Mouse (Mus musculus): ENCODE measurements around the gene Zfyve19. TPM values are rescaled to one million over a fixed set of nuclear protein-coding genes. Genes with fewer than 3 reads are reported as not detected.

The Zfyve19 gene
- polyA plus RNA-seq, 1 experiment from 2014 or later = 52.5 TPM

DNA sequence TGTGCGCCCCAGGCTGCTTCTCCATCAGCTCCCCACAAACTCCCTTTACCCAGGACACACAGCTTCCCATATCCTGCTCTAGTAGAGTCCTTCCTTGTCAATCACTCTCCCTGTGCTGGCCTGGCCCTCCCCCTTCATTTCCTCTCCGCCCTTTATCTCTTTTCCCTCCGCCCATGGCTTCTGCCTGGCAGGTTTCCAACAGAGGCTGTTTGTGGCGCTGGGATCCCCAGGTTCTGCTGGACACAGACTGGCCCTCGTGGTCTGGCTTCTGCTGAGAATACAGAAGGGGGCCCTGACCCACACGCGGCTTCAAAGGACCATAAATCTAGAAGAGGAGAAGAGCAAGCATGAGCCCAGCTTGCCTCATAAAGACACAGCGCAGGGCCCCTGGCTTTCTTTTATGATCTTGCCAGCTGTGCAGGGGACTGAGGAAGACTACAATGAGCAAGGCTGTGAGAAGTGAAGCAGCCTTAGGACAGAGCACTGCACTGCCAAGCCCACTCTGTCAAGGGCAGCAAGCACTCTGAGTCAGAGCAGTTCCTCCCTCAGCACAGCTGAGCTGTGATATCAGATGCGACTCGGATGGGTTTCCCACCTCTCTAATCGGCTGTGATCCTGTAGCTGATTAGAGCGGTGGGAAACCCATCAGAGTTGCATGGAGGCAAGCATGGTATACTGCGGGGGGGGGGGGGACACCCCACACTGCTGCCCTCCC lies 35.4 kb upstream of the Zfyve19 start:
- 13% methylated on average over 13 of the region's 13 CpGs for WGBS
- Histone ChIP-seq H3K4me2 (no peak overlapping the region), H3K4me3 (replicated peaks) (no peak overlapping the region), H3K27ac (no peak overlapping the region), H3K9me3 (no peaks in the 10 kb centered on the region), H3K9ac (replicated peaks) (peak overlapping the region; percentile 34), H3K36me3 (peaks cover 28% of the 10 kb centered on the region), H3K27me3 (peaks cover 16% of the 10 kb centered on the region), H3K4me1 (replicated peaks) (peaks cover 33% of the 10 kb centered on the region)
- ATAC-seq (ENCODE audit: insufficient number of reproducible peaks, insufficient read depth, low FRiP score, low TSS enrichment, low read depth) = peak; percentile 23; the same call in 1 of the 2 replicates

DNA sequence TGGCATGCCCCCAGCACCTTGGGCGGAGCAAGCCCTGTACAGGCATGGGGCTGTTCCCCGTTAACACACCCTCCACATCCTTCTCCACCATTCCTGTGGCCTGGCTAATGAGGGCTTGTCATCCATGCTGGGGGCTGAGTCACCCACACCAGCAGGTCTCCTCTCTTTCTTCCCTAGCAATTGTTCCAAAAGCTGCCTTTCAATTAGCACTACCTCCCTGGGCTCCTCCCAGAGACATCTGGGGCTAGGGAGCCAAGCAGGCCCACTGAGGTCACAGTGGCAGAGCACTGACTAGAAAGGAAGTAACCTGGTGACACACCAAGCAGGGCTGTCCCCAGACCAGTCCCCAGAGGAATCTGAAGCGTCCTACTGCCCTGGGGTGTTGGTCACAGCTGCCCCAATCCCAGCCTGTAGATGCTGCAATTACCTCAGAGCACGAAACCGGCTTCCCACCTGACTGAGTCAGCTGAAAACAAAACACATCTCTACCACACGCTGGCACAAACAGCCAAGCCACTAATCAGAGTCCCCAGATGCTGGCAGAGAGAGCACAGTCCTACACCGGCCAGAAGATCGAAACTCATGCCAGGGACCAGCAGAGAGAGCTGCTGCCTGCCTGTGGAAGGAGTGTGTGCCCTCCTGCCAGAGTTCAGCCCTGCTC lies 34.3 kb upstream of the Zfyve19 start, which contains the start of gene Gm14137:
Gene Gm14137 (plus strand): TSS at position 519 of the 661 bp plus-strand sequence.
- H3K4me2 ChIP-seq = no peak within 1 kb of the TSS
- H3K4me3 ChIP-seq (replicated peaks) = no peak within 1 kb of the TSS
- H3K36me3 ChIP-seq = peaks cover 37% of the 10 kb centered on the region
- whole genome bisulfite sequencing = 37% methylated on average over 8 of the region's 8 CpGs
- no peaks in the 10 kb centered on the region for H3K9me3 ChIP-seq
- peaks cover 8% of the 10 kb centered on the region; the same call in 1 of the 2 replicates for H3K27me3 ChIP-seq
- H3K27ac ChIP-seq = no peak within 1 kb of the TSS
- no peak for ATAC-seq (ENCODE audit: insufficient number of reproducible peaks, insufficient read depth, low FRiP score, low TSS enrichment, low read depth)
- H3K9ac ChIP-seq (replicated peaks) = peak within 1 kb of the TSS; percentile 34
- H3K4me1 ChIP-seq (replicated peaks) = peaks cover 31% of the 10 kb centered on the region

DNA sequence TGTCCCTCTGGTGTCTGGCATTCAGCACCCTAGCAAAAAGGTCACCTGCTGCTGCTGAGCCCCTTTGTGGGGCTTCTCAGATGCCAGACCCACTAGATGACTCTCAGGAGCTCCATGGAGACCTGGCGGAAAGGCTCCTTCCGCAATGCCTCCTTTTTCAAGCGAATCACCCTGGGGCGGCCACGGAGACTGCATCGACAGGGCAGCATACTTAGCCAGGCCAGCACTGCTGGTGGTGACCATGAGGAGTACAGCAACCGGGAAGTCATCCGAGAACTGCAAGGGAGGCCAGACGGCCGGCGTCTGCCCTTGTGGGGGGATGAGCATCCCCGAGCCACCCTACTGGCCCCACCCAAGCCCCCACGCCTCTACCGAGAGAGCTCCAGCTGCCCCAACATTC lies 33.6 kb upstream of the Zfyve19 start:
- Histone ChIP-seq H3K4me1 (replicated peaks) (peaks cover 31% of the 10 kb centered on the region), H3K27me3 (0 out of 2 replicates have a peak, but pooled peaks cover 1% of the 10 kb centered on the region), H3K4me3 (replicated peaks) (no peak overlapping the region), H3K4me2 (no peak overlapping the region), H3K27ac (no peak overlapping the region), H3K9ac (replicated peaks) (no peak overlapping the region), H3K36me3 (peaks cover 45% of the 10 kb centered on the region), H3K9me3 (no peaks in the 10 kb centered on the region)
- 70% methylated on average over 14 of the region's 14 CpGs for WGBS
- ATAC-seq (ENCODE audit: insufficient number of reproducible peaks, insufficient read depth, low FRiP score, low TSS enrichment, low read depth) = no peak

DNA sequence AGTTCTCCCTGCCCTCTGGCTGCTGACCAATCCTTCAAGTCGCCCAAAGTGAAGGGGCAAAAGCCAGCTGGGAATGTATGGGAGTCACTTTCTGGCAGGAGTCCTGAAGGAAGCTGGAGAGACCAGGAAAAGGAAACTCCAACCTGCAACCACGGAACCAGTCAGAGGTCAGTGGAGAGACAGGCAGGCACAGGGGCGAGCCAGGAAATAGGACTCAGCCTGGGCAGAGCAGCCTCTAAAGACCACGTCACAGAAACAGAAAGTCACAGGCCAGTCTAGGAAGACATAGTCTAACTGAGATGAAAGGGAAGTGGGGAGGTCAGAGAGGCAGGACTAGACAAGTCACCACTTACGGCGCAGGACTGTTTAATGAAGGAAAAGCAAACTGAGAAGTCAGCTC lies 32.8 kb upstream of the Zfyve19 start:
- no peak overlapping the region for H3K9ac ChIP-seq (replicated peaks)
- ATAC-seq (ENCODE audit: insufficient number of reproducible peaks, insufficient read depth, low FRiP score, low TSS enrichment, low read depth) = no peak
- peaks cover 31% of the 10 kb centered on the region for H3K4me1 ChIP-seq (replicated peaks)
- no peak overlapping the region for H3K4me2 ChIP-seq
- no peaks in the 10 kb centered on the region for H3K27me3 ChIP-seq
- peaks cover 52% of the 10 kb centered on the region for H3K36me3 ChIP-seq
- H3K27ac ChIP-seq = no peak overlapping the region
- no peaks in the 10 kb centered on the region for H3K9me3 ChIP-seq
- 64% methylated on average over 6 of the region's 6 CpGs for WGBS
- no peak overlapping the region for H3K4me3 ChIP-seq (replicated peaks)

DNA sequence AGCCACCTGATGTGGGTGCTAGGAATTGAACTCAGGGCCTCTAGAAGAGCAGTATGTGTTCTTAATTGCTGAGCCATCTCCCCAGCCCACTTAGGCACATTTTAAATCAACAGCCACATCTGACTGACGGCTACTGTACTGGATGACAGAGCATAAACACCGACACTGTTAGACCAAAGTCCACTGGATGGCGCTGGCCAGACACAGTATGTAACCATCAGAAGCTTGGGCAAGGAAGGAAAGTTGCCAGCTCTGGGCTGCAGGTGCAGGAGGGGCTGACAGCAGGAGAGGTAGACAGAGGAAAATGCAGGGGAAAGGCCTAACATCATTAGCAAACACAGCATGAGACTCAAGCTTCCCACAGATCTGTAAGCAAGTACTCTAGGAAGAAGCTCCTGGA lies 31.7 kb upstream of the Zfyve19 start:
- H3K9me3 ChIP-seq = no peaks in the 10 kb centered on the region
- peaks cover 27% of the 10 kb centered on the region for H3K4me1 ChIP-seq (replicated peaks)
- H3K4me3 ChIP-seq (replicated peaks) = no peak overlapping the region
- H3K27me3 ChIP-seq = no peaks in the 10 kb centered on the region
- no peak overlapping the region for H3K4me2 ChIP-seq
- peaks cover 57% of the 10 kb centered on the region for H3K36me3 ChIP-seq
- H3K27ac ChIP-seq = no peak overlapping the region
- no peak for ATAC-seq (ENCODE audit: insufficient number of reproducible peaks, insufficient read depth, low FRiP score, low TSS enrichment, low read depth)
- H3K9ac ChIP-seq (replicated peaks) = no peak overlapping the region
- WGBS = 64% methylated on average over 3 of the region's 3 CpGs

DNA sequence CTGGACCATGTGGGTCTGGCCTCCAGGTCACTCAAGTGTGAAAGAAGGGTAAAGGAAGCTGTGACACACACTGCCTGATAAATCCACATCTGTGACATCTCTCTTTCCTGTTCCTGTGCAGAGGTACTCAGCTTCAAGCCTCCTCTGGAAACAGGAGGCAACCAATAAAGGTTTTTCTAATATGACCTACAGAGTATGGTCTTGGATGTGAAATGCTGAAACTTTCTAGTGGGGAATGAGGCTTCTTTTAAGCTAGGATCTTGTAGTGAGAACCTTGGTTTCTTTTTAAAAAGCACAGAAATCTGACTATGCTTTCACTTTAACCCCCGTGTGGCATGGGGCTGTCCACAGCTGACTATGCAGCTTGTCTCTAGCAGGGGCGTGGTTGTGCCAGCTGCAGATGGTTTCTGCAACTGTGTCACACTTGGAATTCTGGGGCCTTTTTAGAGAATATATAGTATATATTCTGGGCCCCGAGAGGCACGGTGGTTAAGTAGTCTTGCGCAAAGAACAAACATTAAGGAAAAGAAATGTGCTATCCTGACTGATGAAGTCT lies 31.0 kb upstream of the Zfyve19 start:
- ATAC-seq (ENCODE audit: insufficient number of reproducible peaks, insufficient read depth, low FRiP score, low TSS enrichment, low read depth) = no peak
- Histone ChIP-seq H3K27me3 (no peaks in the 10 kb centered on the region), H3K9me3 (no peaks in the 10 kb centered on the region), H3K4me3 (replicated peaks) (no peak overlapping the region), H3K27ac (no peak overlapping the region), H3K4me1 (replicated peaks) (peaks cover 25% of the 10 kb centered on the region), H3K36me3 (peaks cover 55% of the 10 kb centered on the region), H3K4me2 (no peak overlapping the region), H3K9ac (replicated peaks) (no peak overlapping the region)
- 91% methylated on average over 5 of the region's 5 CpGs for WGBS

DNA sequence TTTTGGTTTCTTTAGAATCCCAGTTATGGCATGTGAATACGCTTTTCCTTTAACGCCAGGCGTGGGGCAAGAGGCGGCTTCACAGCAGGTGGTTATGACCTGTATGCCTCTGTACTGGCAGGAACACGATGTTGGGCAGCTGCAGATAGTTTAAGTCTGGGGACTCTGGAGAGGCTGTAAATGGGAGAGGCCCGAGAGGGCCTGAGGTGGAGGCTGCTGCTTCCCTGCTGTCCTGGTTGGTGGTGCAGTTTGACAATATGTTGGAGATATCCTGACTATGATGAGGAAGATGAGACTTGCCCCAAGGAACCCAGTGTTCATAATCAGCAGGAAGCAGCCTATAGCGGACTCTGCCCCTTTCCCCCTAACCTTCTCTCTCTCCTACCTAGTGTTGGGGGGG lies 25.5 kb upstream of the Zfyve19 start:
- H3K4me1 ChIP-seq (replicated peaks) = no peaks in the 10 kb centered on the region; the same call in 1 of the 2 replicates
- no peak overlapping the region for H3K4me2 ChIP-seq
- peaks cover 64% of the 10 kb centered on the region for H3K36me3 ChIP-seq
- H3K27me3 ChIP-seq = no peaks in the 10 kb centered on the region
- no peaks in the 10 kb centered on the region for H3K9me3 ChIP-seq
- no peak for ATAC-seq (ENCODE audit: insufficient number of reproducible peaks, insufficient read depth, low FRiP score, low TSS enrichment, low read depth)
- H3K27ac ChIP-seq = no peak overlapping the region
- WGBS = 66% methylated on average over 7 of the region's 7 CpGs
- no peak overlapping the region for H3K9ac ChIP-seq (replicated peaks)
- no peak overlapping the region for H3K4me3 ChIP-seq (replicated peaks)

DNA sequence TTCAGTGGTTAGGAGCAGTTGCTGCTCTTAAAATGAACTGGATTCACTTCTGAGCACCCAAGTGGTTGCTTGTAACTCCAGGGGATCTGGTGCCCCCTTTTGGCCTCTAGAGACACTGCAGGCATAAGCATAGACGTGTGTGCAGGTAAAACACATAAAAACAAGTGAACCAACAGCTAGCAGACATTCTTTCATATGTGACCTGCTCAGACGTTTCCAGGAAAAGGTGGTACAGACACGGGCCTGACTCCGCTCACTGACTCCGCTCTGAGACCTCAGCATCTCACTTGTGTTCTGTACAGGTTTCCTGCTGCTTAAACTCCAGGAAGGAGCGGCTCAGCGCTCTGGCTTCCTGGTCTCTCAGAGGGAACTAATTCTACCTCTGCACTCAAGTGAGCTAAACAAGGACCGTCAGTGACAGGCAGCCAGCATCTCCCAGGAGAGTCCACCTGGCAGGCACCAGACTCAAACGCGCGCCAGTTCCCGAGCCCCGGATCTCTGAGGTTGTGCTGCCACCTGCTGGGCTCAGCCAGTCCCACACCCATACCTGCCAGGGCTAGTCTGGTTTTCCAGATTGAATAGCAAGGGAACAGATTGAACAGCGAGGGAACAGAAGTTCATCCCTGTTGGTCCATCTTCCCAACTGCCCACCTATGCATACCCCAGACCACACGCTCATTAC lies 19.2 kb upstream of the Zfyve19 start:
- H3K4me1 ChIP-seq (replicated peaks) = 0 out of 2 replicates have a peak, but pooled peaks cover 11% of the 10 kb centered on the region
- peak overlapping the region; percentile 36 for H3K4me3 ChIP-seq (replicated peaks)
- H3K27ac ChIP-seq = no peak overlapping the region
- ATAC-seq (ENCODE audit: insufficient number of reproducible peaks, insufficient read depth, low FRiP score, low TSS enrichment, low read depth) = peak; percentile 80
- 8% methylated on average over 15 of the region's 15 CpGs for WGBS
- H3K9me3 ChIP-seq = no peaks in the 10 kb centered on the region
- no peaks in the 10 kb centered on the region for H3K27me3 ChIP-seq
- 0 out of 2 replicates have a peak overlapping the region, but pooled peaks have one; percentile 28 for H3K9ac ChIP-seq (replicated peaks)
- peak overlapping the region; percentile 62 for H3K4me2 ChIP-seq
- peaks cover 20% of the 10 kb centered on the region for H3K36me3 ChIP-seq

DNA sequence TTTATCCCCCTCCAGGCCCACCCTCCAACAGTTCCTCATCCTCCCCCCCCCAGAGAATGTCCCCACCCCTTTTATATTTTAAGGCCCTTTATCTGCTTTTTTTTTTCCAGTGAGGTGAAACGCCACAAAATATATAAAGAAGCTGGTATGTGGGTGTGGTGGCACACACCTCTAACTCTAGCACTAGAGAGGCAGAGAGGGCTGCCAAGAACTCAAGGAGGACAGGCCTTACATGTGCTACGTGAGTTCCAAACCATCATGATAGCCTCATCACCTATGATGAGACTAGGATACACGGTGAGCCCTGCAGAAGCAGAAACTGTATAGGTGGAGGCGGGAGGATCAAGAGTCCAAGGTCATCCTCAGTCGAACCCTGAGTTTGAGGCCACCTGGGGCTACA lies 17.4 kb upstream of the Zfyve19 start:
- ATAC-seq (ENCODE audit: insufficient number of reproducible peaks, insufficient read depth, low FRiP score, low TSS enrichment, low read depth) = no peak
- WGBS = 85% methylated on average over 5 of the region's 5 CpGs

DNA sequence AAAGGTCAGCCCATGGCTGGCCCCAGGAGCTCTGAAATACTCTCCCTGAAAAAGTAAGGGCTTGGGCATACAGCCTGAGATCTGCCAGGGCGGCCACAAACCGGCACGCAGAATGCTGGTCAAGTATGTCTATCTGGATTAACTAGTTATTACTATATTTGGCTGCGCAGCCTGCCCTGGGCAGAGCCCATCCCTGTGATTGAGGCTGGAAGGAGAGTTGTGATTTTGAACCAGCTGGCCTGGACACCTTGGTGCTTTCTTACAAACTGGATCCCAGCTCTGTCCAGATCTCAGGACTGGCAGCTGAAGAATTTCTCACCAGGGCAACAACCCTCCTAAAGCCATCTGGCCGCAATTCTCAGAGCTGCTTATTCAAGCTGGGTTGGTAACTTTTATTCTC lies 14.3 kb upstream of the Zfyve19 start:
- Histone ChIP-seq H3K9ac (replicated peaks) (no peak overlapping the region), H3K36me3 (no peaks in the 10 kb centered on the region), H3K4me3 (replicated peaks) (no peak overlapping the region), H3K27ac (no peak overlapping the region), H3K9me3 (no peaks in the 10 kb centered on the region), H3K4me1 (replicated peaks) (peaks cover 44% of the 10 kb centered on the region), H3K27me3 (no peaks in the 10 kb centered on the region), H3K4me2 (no peak overlapping the region)
- ATAC-seq (ENCODE audit: insufficient number of reproducible peaks, insufficient read depth, low FRiP score, low TSS enrichment, low read depth) = no peak
- 78% methylated on average over 5 of the region's 5 CpGs for whole genome bisulfite sequencing

More for the DNA sequence above, 17.4 kb upstream of the Zfyve19 start:
- Histone ChIP-seq H3K4me1 (replicated peaks) (peaks cover 19% of the 10 kb centered on the region), H3K4me3 (replicated peaks) (no peak overlapping the region), H3K9ac (replicated peaks) (no peak overlapping the region), H3K4me2 (no peak overlapping the region), H3K9me3 (no peaks in the 10 kb centered on the region), H3K36me3 (peaks cover 5% of the 10 kb centered on the region; the same call in 1 of the 2 replicates), H3K27ac (no peak overlapping the region), H3K27me3 (no peaks in the 10 kb centered on the region)
